Mouse (Mus musculus): ENCODE data around the gene Gm20388. TPM values are rescaled to one million over a fixed set of nuclear protein-coding genes. Genes with fewer than 3 reads are reported as not detected.
A peak's percentile ranks its signal among the peaks of the same experiment; 100 is the strongest.

Gene Gm20388
- polyA plus RNA-seq, 1 experiment from 2014 or later = 7.4 TPM

DNA sequence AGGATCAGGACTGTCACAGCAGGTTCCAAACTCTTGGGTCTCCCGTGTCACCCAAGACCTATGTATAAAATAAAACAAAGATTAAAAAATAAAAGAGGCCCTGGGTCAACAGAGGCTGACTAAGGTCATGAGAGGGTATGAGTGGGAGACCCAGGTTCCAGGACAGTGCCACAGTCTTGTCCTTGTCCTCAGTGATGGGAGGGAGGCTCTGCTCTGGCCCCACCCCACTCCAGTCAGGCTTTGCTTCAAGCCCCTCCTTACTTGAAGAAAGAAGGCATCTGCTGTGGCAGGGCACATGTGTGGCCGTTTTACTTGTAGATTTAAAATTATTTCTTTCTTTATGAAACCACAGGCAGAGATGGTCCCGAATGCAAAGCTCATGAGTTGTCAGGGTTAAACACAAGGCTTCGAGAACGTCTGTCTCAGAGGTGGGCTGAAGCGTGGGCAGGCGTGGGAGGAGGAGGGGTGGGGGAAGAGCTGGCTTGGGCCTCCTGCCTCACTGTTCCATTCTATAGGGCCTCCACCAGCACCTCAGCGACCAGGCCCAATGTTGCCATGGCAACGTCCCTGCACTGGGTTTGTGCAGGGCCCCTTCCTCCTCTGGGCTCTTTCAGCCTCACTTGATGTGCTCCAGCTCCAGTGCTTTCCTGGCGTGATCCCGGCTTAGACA is 4188.4 kb downstream of the Gm20388 start:
- ATAC-seq (ENCODE audit: insufficient read depth, low FRiP score) = peak; percentile 79; the same call in 1 of the 2 replicates
- Histone ChIP-seq H3K4me1 (ENCODE audit: control insufficient read depth, insufficient read depth, low read length) (peaks cover 6% of the 10 kb centered on the region; the same call in 1 of the 2 replicates), H3K27ac (ENCODE audit: low read length) (no peak overlapping the region), H3K4me2 (ENCODE audit: low read depth, low read length) (no peak overlapping the region), H3K9me3 (replicated peaks; ENCODE audit: control insufficient read depth, low read length) (no peaks in the 10 kb centered on the region), H3K27me3 (ENCODE audit: control insufficient read depth, insufficient read depth, low read length) (no peaks in the 10 kb centered on the region), H3K36me3 (ENCODE audit: control insufficient read depth, insufficient read depth, low read length) (no peaks in the 10 kb centered on the region), H3K4me3 (replicated peaks; ENCODE audit: low read length) (no peak overlapping the region), H3K9ac (ENCODE audit: low read length) (no peak overlapping the region)
- 18% methylated on average over 11 of the region's 11 CpGs for WGBS

DNA sequence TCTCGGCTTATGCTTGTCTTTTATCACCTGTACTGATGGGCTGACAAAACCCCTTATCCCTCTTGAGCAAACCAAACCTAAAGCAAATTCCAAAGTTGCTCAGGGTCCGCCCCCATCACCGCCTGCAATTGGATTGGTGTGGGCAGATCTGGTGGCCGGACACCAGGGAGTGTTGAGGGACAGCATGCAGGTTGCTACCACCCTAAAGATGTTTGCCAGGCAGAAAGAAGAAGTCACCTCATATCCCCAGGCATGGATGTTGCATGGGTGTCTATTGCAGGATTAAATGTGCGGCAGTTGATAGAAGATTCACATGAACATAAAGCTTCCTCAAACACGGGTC is 4189.0 kb downstream of the Gm20388 start:
- H3K4me3 ChIP-seq (replicated peaks; ENCODE audit: low read length) = no peak overlapping the region
- no peak overlapping the region for H3K4me2 ChIP-seq (ENCODE audit: low read depth, low read length)
- no peak overlapping the region for H3K9ac ChIP-seq (ENCODE audit: low read length)
- 55% methylated on average over 6 of the region's 6 CpGs for WGBS
- H3K4me1 ChIP-seq (ENCODE audit: control insufficient read depth, insufficient read depth, low read length) = peaks cover 6% of the 10 kb centered on the region; the same call in 1 of the 2 replicates
- no peaks in the 10 kb centered on the region for H3K27me3 ChIP-seq (ENCODE audit: control insufficient read depth, insufficient read depth, low read length)
- no peaks in the 10 kb centered on the region for H3K9me3 ChIP-seq (replicated peaks; ENCODE audit: control insufficient read depth, low read length)
- ATAC-seq (ENCODE audit: insufficient read depth, low FRiP score) = no peak
- no peak overlapping the region for H3K27ac ChIP-seq (ENCODE audit: low read length)
- H3K36me3 ChIP-seq (ENCODE audit: control insufficient read depth, insufficient read depth, low read length) = no peaks in the 10 kb centered on the region

DNA sequence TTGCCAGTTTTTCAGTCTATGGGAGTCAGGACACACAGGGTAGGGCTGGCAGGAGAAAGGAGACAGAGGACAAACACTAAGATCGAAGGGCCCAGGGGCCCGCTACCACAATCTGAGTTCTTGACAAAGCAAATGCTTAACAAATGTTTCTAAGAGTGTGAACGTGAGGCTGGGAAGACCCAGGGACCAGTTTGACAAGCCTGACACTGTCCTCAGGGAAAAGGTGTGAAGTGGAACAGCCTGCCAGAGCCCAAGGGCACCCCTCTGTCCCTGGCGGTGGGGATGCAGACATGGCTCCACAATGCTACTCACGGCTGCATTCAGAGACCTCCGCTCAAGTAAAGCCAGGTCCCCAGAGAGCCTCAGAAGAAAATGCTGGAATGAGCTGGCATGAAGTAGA is 4195.2 kb downstream of the Gm20388 start:
- 61% methylated on average over 6 of the region's 6 CpGs for WGBS
- no peak overlapping the region for H3K9ac ChIP-seq (ENCODE audit: low read length)
- H3K36me3 ChIP-seq (ENCODE audit: control insufficient read depth, insufficient read depth, low read length) = no peaks in the 10 kb centered on the region
- no peak overlapping the region for H3K27ac ChIP-seq (ENCODE audit: low read length)
- H3K27me3 ChIP-seq (ENCODE audit: control insufficient read depth, insufficient read depth, low read length) = no peaks in the 10 kb centered on the region
- ATAC-seq (ENCODE audit: insufficient read depth, low FRiP score) = no peak
- H3K4me2 ChIP-seq (ENCODE audit: low read depth, low read length) = no peak overlapping the region
- no peak overlapping the region for H3K4me3 ChIP-seq (replicated peaks; ENCODE audit: low read length)
- H3K9me3 ChIP-seq (replicated peaks; ENCODE audit: control insufficient read depth, low read length) = no peaks in the 10 kb centered on the region
- H3K4me1 ChIP-seq (ENCODE audit: control insufficient read depth, insufficient read depth, low read length) = no peaks in the 10 kb centered on the region

DNA sequence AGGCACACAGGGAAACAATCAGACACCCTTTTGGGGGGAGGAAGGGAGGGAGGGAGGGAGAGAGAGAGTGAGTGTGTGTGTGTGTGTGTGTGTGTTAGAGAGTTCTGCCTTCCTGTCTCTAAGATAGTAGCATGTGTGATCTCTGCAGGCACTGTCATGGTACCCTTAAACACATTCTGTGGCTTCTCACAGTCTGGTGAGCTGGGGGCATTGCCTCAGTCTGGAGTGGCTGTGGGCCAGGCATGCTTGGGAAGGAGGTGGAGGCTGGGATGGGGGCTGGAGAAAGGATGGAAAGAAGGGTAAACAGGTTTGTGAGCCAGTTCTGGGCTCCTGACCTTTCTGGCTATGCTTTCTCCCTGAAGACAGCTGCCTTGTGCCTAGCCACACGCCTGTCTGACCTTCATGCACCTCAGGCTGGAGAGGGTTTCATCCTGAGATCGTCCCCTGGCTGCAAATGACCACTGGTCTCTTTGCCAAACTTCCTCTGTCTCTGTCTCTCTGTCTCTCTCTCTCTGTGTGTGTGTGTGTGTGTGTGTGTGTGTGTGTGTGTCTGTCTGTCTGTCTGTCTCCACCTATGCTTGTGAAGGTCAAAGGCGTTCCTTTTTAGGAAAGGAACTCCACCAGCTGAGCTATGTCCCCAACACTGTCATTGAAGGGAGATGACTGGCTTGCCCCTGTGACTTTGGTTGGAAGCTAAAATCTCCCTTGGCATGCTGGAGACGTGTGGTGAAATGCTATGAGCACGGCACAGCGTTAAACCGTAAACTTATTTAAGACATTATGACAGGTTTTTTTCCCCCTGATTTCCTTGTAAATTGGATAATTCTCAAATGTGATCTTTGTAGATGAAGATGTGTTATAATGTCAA is 4195.9 kb downstream of the Gm20388 start:
- 76% methylated on average over 7 of the region's 7 CpGs for WGBS
- H3K4me3 ChIP-seq (replicated peaks; ENCODE audit: low read length) = no peak overlapping the region

DNA sequence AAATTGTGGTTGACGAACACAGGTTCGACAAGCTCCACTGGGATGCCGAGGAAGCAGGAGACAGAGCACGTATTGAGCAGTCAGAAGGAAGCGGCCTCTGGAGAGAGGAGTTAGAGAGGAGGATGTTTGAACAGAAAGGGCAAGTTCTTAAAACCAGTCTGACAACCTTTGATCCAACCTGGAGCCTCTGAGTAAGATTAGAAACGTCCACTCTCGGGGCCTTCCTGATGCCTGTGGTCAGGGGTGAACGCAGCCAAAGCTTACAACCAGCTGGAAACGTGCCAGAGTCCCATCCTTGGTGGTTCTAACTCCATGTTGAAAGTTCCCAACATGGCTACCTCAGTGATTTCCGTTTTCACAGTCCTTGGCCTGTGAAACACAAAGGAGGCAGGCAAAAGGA is 4202.5 kb downstream of the Gm20388 start:
- peak; percentile 25; the same call in 1 of the 2 replicates for ATAC-seq (ENCODE audit: insufficient read depth, low FRiP score)
- WGBS = 58% methylated on average over 10 of the region's 10 CpGs
- no peaks in the 10 kb centered on the region for H3K4me1 ChIP-seq (ENCODE audit: control insufficient read depth, insufficient read depth, low read length)
- H3K36me3 ChIP-seq (ENCODE audit: control insufficient read depth, insufficient read depth, low read length) = no peaks in the 10 kb centered on the region
- peak overlapping the region; percentile 37; the same call in 1 of the 2 replicates for H3K27ac ChIP-seq (ENCODE audit: low read length)
- H3K9ac ChIP-seq (ENCODE audit: low read length) = no peak overlapping the region
- no peak overlapping the region for H3K4me2 ChIP-seq (ENCODE audit: low read depth, low read length)
- H3K9me3 ChIP-seq (replicated peaks; ENCODE audit: control insufficient read depth, low read length) = no peaks in the 10 kb centered on the region
- no peak overlapping the region for H3K4me3 ChIP-seq (replicated peaks; ENCODE audit: low read length)
- H3K27me3 ChIP-seq (ENCODE audit: control insufficient read depth, insufficient read depth, low read length) = no peaks in the 10 kb centered on the region

More for the DNA sequence above, 4195.9 kb downstream of the Gm20388 start:
- H3K36me3 ChIP-seq (ENCODE audit: control insufficient read depth, insufficient read depth, low read length) = no peaks in the 10 kb centered on the region
- no peak overlapping the region for H3K4me2 ChIP-seq (ENCODE audit: low read depth, low read length)
- H3K27me3 ChIP-seq (ENCODE audit: control insufficient read depth, insufficient read depth, low read length) = no peaks in the 10 kb centered on the region
- H3K9ac ChIP-seq (ENCODE audit: low read length) = no peak overlapping the region
- no peak for ATAC-seq (ENCODE audit: insufficient read depth, low FRiP score)
- H3K4me1 ChIP-seq (ENCODE audit: control insufficient read depth, insufficient read depth, low read length) = no peaks in the 10 kb centered on the region
- no peaks in the 10 kb centered on the region for H3K9me3 ChIP-seq (replicated peaks; ENCODE audit: control insufficient read depth, low read length)
- H3K27ac ChIP-seq (ENCODE audit: low read length) = no peak overlapping the region

DNA sequence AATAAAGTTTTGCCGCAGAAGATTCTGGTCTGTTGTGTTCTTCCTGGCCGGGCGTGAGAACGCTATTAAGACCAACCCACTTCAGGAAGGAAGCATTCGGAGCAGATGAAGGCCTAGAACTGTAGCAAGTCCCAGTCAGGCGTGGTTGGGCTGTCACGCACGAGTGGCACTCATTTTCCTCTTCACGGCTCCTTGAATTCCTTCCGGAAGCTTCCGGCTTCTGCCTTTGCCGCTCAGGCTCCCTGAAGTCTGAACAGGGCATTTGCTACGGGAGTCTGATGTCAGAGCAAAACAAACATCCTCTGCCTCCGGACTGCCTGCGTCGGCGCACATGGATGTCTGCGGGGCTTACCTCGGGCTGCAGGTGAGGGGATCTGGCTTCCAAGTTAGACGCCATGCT is 4214.6 kb downstream of the Gm20388 start:
- no peak overlapping the region for H3K27ac ChIP-seq (ENCODE audit: low read length)
- no peaks in the 10 kb centered on the region for H3K9me3 ChIP-seq (replicated peaks; ENCODE audit: control insufficient read depth, low read length)
- no peak overlapping the region for H3K4me3 ChIP-seq (replicated peaks; ENCODE audit: low read length)
- no peaks in the 10 kb centered on the region for H3K27me3 ChIP-seq (ENCODE audit: control insufficient read depth, insufficient read depth, low read length)
- H3K9ac ChIP-seq (ENCODE audit: low read length) = no peak overlapping the region
- no peaks in the 10 kb centered on the region for H3K4me1 ChIP-seq (ENCODE audit: control insufficient read depth, insufficient read depth, low read length)
- 96% methylated on average over 20 of the region's 20 CpGs for WGBS
- no peak overlapping the region for H3K4me2 ChIP-seq (ENCODE audit: low read depth, low read length)
- no peak for ATAC-seq (ENCODE audit: insufficient read depth, low FRiP score)
- H3K36me3 ChIP-seq (ENCODE audit: control insufficient read depth, insufficient read depth, low read length) = no peaks in the 10 kb centered on the region

DNA sequence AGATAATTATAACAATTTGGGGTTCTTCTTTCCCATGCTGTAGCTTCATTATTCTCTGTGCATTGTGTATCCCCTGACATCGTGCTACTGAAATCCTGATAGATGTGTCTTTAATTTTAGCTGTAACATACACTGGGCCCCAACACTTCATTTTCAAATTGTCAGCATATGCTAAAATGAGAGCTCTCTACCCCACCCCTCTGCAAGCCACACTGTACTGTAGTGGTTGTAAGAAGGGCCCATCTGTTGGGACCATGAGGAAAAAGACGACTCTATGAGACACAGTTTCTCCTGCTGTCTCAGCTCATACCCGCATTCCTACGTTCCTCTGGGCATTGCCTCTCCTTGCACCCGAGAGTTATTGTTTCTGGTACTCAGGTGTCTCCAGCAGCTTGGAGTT is 4226.6 kb downstream of the Gm20388 start:
- no peak for ATAC-seq (ENCODE audit: insufficient read depth, low FRiP score)
- 70% methylated on average over 5 of the region's 5 CpGs for WGBS

DNA sequence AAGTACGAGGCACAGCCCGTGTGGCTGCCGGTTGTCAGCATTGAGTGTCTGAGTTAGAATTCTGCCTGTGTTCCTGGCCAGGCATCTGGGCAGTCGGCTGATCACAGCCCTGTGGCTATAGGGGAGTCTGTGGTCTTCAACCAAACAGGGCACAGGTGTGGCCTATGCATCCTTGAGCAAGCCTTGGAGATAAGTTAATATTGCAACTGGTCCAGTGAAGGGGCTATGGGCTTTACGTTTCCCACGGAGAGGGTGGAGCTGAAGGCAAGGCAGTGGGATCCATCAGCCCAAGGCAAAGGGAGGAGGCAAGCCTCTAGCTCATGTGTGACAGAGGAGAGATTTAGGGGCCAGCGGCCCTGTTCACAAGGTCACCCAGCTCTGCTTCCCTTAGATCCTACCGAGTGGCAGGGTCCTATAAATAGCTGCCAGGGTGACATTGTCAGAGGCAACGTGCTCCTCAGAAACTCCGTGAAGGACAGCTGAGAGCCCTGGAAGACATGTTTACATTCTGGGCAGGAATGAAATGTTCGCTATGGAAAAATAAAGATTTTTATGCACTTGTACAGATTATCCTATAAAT is 4229.7 kb downstream of the Gm20388 start:
- H3K9me3 ChIP-seq (replicated peaks; ENCODE audit: control insufficient read depth, low read length) = no peaks in the 10 kb centered on the region
- 60% methylated on average over 11 of the region's 11 CpGs for WGBS
- no peak overlapping the region for H3K27ac ChIP-seq (ENCODE audit: low read length)
- no peak for ATAC-seq (ENCODE audit: insufficient read depth, low FRiP score)
- H3K4me2 ChIP-seq (ENCODE audit: low read depth, low read length) = no peak overlapping the region
- H3K36me3 ChIP-seq (ENCODE audit: control insufficient read depth, insufficient read depth, low read length) = no peaks in the 10 kb centered on the region
- H3K9ac ChIP-seq (ENCODE audit: low read length) = no peak overlapping the region
- no peak overlapping the region for H3K4me3 ChIP-seq (replicated peaks; ENCODE audit: low read length)
- no peaks in the 10 kb centered on the region for H3K4me1 ChIP-seq (ENCODE audit: control insufficient read depth, insufficient read depth, low read length)
- no peaks in the 10 kb centered on the region for H3K27me3 ChIP-seq (ENCODE audit: control insufficient read depth, insufficient read depth, low read length)

More for the DNA sequence above, 4226.6 kb downstream of the Gm20388 start:
- H3K9me3 ChIP-seq (replicated peaks; ENCODE audit: control insufficient read depth, low read length) = no peaks in the 10 kb centered on the region
- no peak overlapping the region for H3K9ac ChIP-seq (ENCODE audit: low read length)
- H3K27ac ChIP-seq (ENCODE audit: low read length) = no peak overlapping the region
- H3K4me1 ChIP-seq (ENCODE audit: control insufficient read depth, insufficient read depth, low read length) = no peaks in the 10 kb centered on the region
- H3K4me3 ChIP-seq (replicated peaks; ENCODE audit: low read length) = no peak overlapping the region
- no peak overlapping the region for H3K4me2 ChIP-seq (ENCODE audit: low read depth, low read length)
- no peaks in the 10 kb centered on the region for H3K36me3 ChIP-seq (ENCODE audit: control insufficient read depth, insufficient read depth, low read length)
- H3K27me3 ChIP-seq (ENCODE audit: control insufficient read depth, insufficient read depth, low read length) = no peaks in the 10 kb centered on the region

DNA sequence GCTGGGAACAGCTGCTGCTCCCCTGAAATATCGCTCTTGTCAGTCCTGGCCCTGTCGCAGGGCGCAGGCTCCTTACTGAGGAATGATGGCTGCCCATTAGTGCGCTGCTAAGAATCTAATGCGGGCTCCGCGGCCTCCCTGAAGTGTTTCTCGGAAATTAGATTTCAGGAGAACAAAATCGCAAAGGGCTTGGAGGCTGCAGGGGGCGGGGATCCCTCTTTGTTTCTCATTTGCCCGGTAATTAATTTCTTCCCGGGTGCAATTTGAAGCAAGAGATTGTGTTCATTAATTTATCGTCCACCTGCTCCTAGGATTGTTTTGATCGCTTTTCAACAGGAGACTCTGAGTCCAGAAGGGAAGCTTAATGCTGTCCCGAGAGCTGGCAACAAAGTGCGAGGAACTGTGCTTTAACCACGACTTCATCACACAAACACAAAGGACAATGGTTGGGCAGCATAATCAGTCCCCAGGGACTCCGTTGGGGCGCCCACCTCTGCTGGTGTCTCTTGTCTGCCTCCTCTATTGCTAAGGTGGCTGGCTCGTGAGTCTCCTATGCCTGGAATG is 4230.3 kb downstream of the Gm20388 start:
- no peak overlapping the region for H3K4me2 ChIP-seq (ENCODE audit: low read depth, low read length)
- H3K27ac ChIP-seq (ENCODE audit: low read length) = no peak overlapping the region
- no peak for ATAC-seq (ENCODE audit: insufficient read depth, low FRiP score)
- no peak overlapping the region for H3K4me3 ChIP-seq (replicated peaks; ENCODE audit: low read length)
- H3K9me3 ChIP-seq (replicated peaks; ENCODE audit: control insufficient read depth, low read length) = no peaks in the 10 kb centered on the region
- no peak overlapping the region for H3K9ac ChIP-seq (ENCODE audit: low read length)
- 66% methylated on average over 20 of the region's 20 CpGs for WGBS
- H3K27me3 ChIP-seq (ENCODE audit: control insufficient read depth, insufficient read depth, low read length) = no peaks in the 10 kb centered on the region
- no peaks in the 10 kb centered on the region for H3K4me1 ChIP-seq (ENCODE audit: control insufficient read depth, insufficient read depth, low read length)
- no peaks in the 10 kb centered on the region for H3K36me3 ChIP-seq (ENCODE audit: control insufficient read depth, insufficient read depth, low read length)
